Mouse (Mus musculus): ENCODE measurements around the gene Rasgef1c.
A peak's percentile ranks its signal among the peaks of the same experiment; 100 is the strongest.

Rasgef1c gene

DNA sequence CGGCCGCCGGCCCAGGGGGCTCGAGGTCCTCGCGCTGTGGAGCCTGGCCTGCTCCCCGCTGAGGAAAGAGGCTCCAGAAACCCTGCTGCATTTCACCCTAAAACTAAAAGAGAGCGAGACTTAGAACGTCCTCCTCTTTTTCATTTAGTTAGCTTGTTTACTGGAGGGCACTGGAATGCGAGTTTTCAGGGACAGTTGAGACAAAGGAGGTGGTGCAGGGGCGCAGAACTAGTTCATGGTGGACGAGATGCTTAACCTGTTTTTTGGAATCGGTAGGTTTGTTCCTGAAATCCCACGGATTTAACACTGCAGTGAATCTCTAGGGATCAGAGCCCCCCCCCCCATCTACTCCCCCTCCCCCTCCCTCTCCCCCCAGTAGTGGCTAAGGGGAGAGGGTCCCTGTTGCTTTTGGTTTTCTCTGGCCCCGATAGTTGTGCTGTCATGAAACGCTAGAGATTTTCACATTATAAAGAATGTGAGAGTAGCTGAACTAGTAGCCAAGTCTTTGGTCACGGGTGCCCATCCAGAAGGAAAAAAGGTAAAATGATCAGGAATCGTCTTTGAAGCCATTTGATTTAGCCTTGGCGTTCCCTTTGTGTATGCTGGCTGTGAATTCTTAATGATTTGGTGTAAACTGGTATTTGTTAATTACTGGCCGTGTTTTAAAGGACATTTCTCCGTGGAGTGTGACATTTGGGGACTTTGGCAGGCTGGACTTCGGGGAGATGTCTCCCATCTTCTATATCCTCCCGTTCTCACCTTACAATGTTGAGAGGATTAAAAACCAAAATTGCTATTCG, 124.3 kb downstream of the Rasgef1c start:
- no peak for DNase-seq (ENCODE audit: low spot score)

- peak; percentile 11 for DNase-seq (ENCODE audit: low spot score)
These were observed 125.0 kb downstream of the Rasgef1c start for GRCm38 (mm10) chr11:50026521-50027090.

GRCm38 (mm10) chr11:50028416-50028815, 126.8 kb downstream of the Rasgef1c start:
- DNase-seq (ENCODE audit: low spot score), result no peak

Measured in layer of hippocampus, adult 11-12 months (tissue).